Mouse (Mus musculus) MEL (cell line): ENCODE data around the gene Farp1. TPM values are rescaled to one million over a fixed set of nuclear protein-coding genes. Genes with fewer than 3 reads are reported as not detected.

Experiments
- DNase-seq: peaks from one replicate; pipeline ENCODE4 v3.0.0; 2011; ENCODE audit warnings: low read depth, low spot score
- H3K27ac ChIP-seq: 2 replicates; pipeline ENCODE4 v1.5.1; 2012; ENCODE audit warnings: low read depth, mild to moderate bottlenecking, control low read depth, low read length, moderate library complexity; ENCODE audit not compliant: control insufficient read depth
- H3K27me3 ChIP-seq, 2 experiments: fragments of 150-350 bp in 1 of 2; sonication (generic) in 1 of 2; 2 replicates each; pipeline ENCODE4 v1.6.1; 2012; ENCODE audit warnings: low read length in 2 of 2, mild to moderate bottlenecking in 2 of 2, improper control_type of control experiment in 1 of 2, moderate library complexity in 1 of 2; ENCODE audit not compliant: insufficient read depth in 2 of 2, control insufficient read depth in 1 of 2
- H3K36me3 ChIP-seq, 2 experiments: 2 replicates each; pipeline ENCODE4 v1.6.1; 2012 to 2014; ENCODE audit warnings: low read length in 2 of 2, improper control_type of control experiment in 1 of 2, inconsistent platforms in 1 of 2, mild to moderate bottlenecking in 1 of 2; ENCODE audit not compliant: insufficient read depth in 2 of 2, control insufficient read depth in 1 of 2
- H3K4me1 ChIP-seq, 2 experiments: fragments of 150-350 bp in 1 of 2; sonication (generic) in 1 of 2; 2 replicates each; pipeline ENCODE4 v1.6.1; 2012; ENCODE audit warnings: low read length in 2 of 2, improper control_type of control experiment in 1 of 2, mild to moderate bottlenecking in 1 of 2; ENCODE audit not compliant: insufficient read depth in 2 of 2, control insufficient read depth in 1 of 2
- H3K4me3 ChIP-seq, 2 experiments: fragments of 150-350 bp in 1 of 2; sonication (generic) in 1 of 2; 2 replicates each; pipeline ENCODE4 v1.5.1; 2012; ENCODE audit warnings: low read depth in 2 of 2, low read length in 2 of 2, mild to moderate bottlenecking in 2 of 2, moderate library complexity in 2 of 2, control low read depth in 1 of 2, improper control_type of control experiment in 1 of 2; ENCODE audit not compliant: control insufficient read depth in 1 of 2, insufficient read depth in 1 of 2
- H3K79me2 ChIP-seq: 2 replicates; pipeline ENCODE4 v1.6.1; 2012; ENCODE audit warnings: mild to moderate bottlenecking, low read length, moderate library complexity; ENCODE audit not compliant: control insufficient read depth, poor library complexity, insufficient read depth
- H3K9ac ChIP-seq: 2 replicates; pipeline ENCODE4 v1.6.1; 2012; ENCODE audit warnings: low read depth, mild to moderate bottlenecking, control low read depth, low read length, moderate library complexity; ENCODE audit not compliant: control insufficient read depth, poor library complexity, severe bottlenecking
- H3K9me3 ChIP-seq: fragments of 150-350 bp; sonication (generic); replicated peaks from 2 replicates; pipeline ENCODE4 v1.6.1; 2012; ENCODE audit warnings: mild to moderate bottlenecking, low read length, improper control_type of control experiment, moderate library complexity; ENCODE audit not compliant: insufficient read depth
- CTCF ChIP-seq, 3 experiments: IDR thresholded peaks in 2 of 3; conservative IDR thresholded peaks in 1 of 3; 2 replicates each; pipeline ENCODE4 v1.5.1; 2011 to 2012; ENCODE audit warnings: low read length in 3 of 3, low read depth in 2 of 3, mild to moderate bottlenecking in 2 of 3, improper control_type of control experiment in 1 of 3, inconsistent platforms in 1 of 3, mixed read lengths in 1 of 3, moderate library complexity in 1 of 3; ENCODE audit not compliant: control insufficient read depth in 1 of 3, insufficient read depth in 1 of 3, poor library complexity in 1 of 3, severe bottlenecking in 1 of 3
- MAZ ChIP-seq: IDR thresholded peaks from 2 replicates; pipeline ENCODE4 v1.6.1; 2012; ENCODE audit warnings: low read depth, mild to moderate bottlenecking, inconsistent platforms, low read length, improper control_type of control experiment
- MYC ChIP-seq: IDR thresholded peaks from 2 replicates; pipeline ENCODE4 v1.6.1; 2011; ENCODE audit warnings: low read depth, mild to moderate bottlenecking, low read length, improper control_type of control experiment, moderate library complexity
- POLR2AphosphoS5 ChIP-seq: IDR thresholded peaks from 2 replicates; pipeline ENCODE4 v1.6.1; 2012; ENCODE audit warnings: low read depth, borderline replicate concordance, mild to moderate bottlenecking, inconsistent platforms, low read length, moderate library complexity, mixed read lengths
- RAD21 ChIP-seq: IDR thresholded peaks from 2 replicates; pipeline ENCODE4 v1.6.1; 2011; ENCODE audit warnings: mild to moderate bottlenecking, low read depth, low read length, improper control_type of control experiment
- SMC3 ChIP-seq: IDR thresholded peaks from 2 replicates; pipeline ENCODE4 v1.6.1; 2011; ENCODE audit warnings: low read depth, low read length, improper control_type of control experiment
- TAL1 ChIP-seq: IDR thresholded peaks from 2 replicates; pipeline ENCODE4 v1.6.1; 2012; ENCODE audit warnings: mild to moderate bottlenecking, inconsistent platforms, low read length, moderate library complexity, mixed read lengths
- USF1 ChIP-seq: IDR thresholded peaks from 2 replicates; pipeline ENCODE4 v1.6.1; 2014; ENCODE audit warnings: low read depth, mild to moderate bottlenecking, inconsistent platforms, low read length, improper control_type of control experiment, moderate library complexity
- ZKSCAN1 ChIP-seq: IDR thresholded peaks from 2 replicates; pipeline ENCODE4 v1.6.1; 2012; ENCODE audit warnings: low read depth, mild to moderate bottlenecking, inconsistent platforms, low read length, improper control_type of control experiment, moderate library complexity
- ZMIZ1 ChIP-seq: IDR thresholded peaks from 2 replicates; pipeline ENCODE4 v1.6.1; 2012; ENCODE audit warnings: low read depth, mild to moderate bottlenecking, inconsistent platforms, low read length, improper control_type of control experiment, moderate library complexity
- ZNF384 ChIP-seq: IDR thresholded peaks from 2 replicates; pipeline ENCODE4 v1.6.1; 2012; ENCODE audit warnings: low read depth, mild to moderate bottlenecking, inconsistent platforms, low read length, improper control_type of control experiment
- polyA plus RNA-seq, 2 experiments: library from polyadenylated mRNA; stranded (reverse) in 1 of 2; unstranded in 1 of 2; fragments of >175 nt in 1 of 2; fragments of >200 nt in 1 of 2; gene quantifications; 2 replicates each; pipeline versions ENCODE4 v1.2.1 to v1.2.4; 2012; ENCODE audit warnings: low replicate concordance in 2 of 2, low read depth in 1 of 2; ENCODE audit not compliant: insufficient read length in 2 of 2, insufficient read depth in 1 of 2, missing spikeins in 1 of 2
- total RNA-seq: library from RNA; depleted of rRNA; stranded (reverse); fragments of 300-350 nt; gene quantifications from 2 replicates; pipeline ENCODE4 v1.2.3, GENCODE M21; 2012

Farp1 gene
- total and polyA plus RNA-seq, 3 experiments = 0.62 to 1.1 TPM; not detected in 1

DNA sequence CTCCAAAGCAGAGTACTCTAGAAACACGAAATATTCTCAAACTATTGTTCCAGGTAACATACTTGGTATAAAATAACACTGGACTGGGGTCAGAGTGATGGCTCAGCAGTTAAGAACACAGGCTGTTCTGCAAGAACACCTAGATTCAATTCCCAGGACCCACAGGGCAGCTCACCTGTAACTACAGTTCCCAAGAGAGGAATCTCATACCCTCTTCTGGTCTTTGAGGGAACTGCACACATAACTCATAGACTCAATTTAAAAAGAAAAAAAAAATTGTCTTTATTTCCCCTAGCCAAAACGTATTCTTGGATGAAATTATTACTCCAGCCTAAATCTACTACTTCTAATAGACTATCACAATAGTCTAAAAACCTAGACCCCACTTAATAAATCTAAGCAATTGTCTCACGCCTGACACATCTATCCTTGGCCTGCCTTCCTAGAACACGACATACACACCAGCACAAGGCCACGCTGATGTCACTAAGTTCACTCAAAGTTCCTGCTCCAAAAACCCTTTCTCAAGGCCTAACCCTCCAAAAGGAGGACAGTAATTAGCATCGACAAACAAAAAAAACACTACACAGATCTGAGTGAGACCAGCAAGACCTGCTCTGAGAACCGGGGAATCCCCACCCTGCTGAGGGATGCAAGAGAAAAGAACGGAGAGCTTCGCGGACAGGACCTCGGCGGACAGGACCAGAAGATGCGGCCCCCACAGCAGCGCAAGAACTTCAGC, 250.6 kb downstream of the Farp1 start:
- H3K9me3 ChIP-seq = no peaks in the 10 kb centered on the region
- TF ChIP-seq TAL1 = no peak
- TF ChIP-seq SMC3 = 0 out of 2 replicates have a peak, but pooled peaks have one; percentile 6
- TF ChIP-seq USF1 = no peak
- TF ChIP-seq CTCF (IDR thresholded peaks at IDR 0.05 in 2 of 3, conservative IDR thresholded peaks at IDR 0.05 in 1 of 3; ENCODE audit: control insufficient read depth in 1 of 3, insufficient read depth in 1 of 3, low read depth in 2 of 3, low read length in 3 of 3, poor library complexity in 1 of 3, severe bottlenecking in 1 of 3) = peak in 2 of 3 experiments; percentile 21 to 24; a peak in 3 of 6 replicates
- peak; percentile 48; the same call in 1 of the 2 replicates for TF ChIP-seq ZNF384
- H3K36me3 ChIP-seq = peaks cover 2 to 8% of the 10 kb centered on the region in 2 experiments; a peak in 3 of 4 replicates
- DNase-seq = no peak
- H3K4me3 ChIP-seq = no peak overlapping the region
- no peaks in the 10 kb centered on the region for H3K27me3 ChIP-seq
- H3K79me2 ChIP-seq = no peaks in the 10 kb centered on the region
- H3K27ac ChIP-seq = no peak overlapping the region
- H3K4me1 ChIP-seq = no peaks in the 10 kb centered on the region
- no peak overlapping the region for H3K9ac ChIP-seq

DNA sequence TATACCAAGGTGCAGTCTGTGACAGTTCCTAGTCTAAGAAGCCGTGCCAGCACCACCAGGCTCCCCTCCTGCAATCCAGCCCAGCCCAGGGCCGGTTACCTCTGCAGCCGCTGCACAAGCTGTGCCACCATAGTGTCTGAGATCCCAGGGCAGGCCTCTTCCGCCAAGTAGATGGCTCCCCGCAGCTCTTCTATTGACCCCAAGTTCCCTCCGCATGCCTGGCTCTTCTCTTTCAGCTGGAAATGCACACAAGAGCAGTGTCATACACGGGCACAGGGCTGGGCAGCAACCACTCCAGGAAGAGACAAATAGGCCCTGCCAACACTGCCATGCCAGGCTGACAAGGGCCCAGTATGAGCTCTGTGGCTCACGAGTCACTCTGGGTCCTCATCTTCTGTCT, 256.9 kb downstream of the Farp1 start:
- no peaks in the 10 kb centered on the region for H3K79me2 ChIP-seq
- H3K36me3 ChIP-seq = peaks cover 2 to 10% of the 10 kb centered on the region in 2 experiments; a peak in 3 of 4 replicates
- DNase-seq = no peak
- no peaks in the 10 kb centered on the region for H3K4me1 ChIP-seq
- no peak overlapping the region for H3K27ac ChIP-seq
- TF ChIP-seq POLR2AphosphoS5 = no peak
- TF ChIP-seq ZKSCAN1 = no peak
- TF ChIP-seq ZMIZ1 = no peak
- no peak for TF ChIP-seq RAD21
- TF ChIP-seq MAZ = no peak
- no peak overlapping the region for H3K4me3 ChIP-seq
- H3K9me3 ChIP-seq = no peaks in the 10 kb centered on the region
- no peaks in the 10 kb centered on the region for H3K27me3 ChIP-seq
- H3K9ac ChIP-seq = no peak overlapping the region

DNA sequence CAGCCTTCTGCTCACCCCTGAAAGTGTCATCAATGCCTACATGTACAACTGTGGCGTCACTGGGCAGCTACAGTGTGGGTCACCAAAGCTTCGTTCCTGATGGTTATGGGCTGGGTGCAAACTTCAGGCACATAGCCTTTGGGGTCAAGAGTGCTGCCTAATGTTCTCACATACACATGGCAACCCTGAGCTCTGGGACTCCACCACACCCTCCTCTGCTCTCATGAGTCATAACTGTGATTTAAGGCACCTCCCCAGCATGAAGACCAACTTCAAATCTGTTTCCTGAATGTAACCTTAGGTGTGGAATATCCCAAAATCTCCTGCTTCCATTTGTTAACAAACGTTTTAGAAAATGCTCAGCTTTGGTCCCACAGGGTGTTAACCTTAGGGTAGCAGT, 257.4 kb downstream of the Farp1 start:
- no peak for TF ChIP-seq MYC
- TF ChIP-seq, all 39 proteins: peak for 0
- Histone ChIP-seq H3K9me3 (no peaks in the 10 kb centered on the region), H3K27me3 (no peaks in the 10 kb centered on the region), H3K36me3 (peaks cover 2 to 10% of the 10 kb centered on the region in 2 experiments; a peak in 3 of 4 replicates), H3K27ac (no peak overlapping the region), H3K79me2 (no peaks in the 10 kb centered on the region), H3K4me3 (no peak overlapping the region), H3K4me1 (no peaks in the 10 kb centered on the region), H3K9ac (no peak overlapping the region)
- DNase-seq = no peak
